Mouse (Mus musculus): ENCODE results near the gene Slc5a5. TPM values are rescaled to one million over a fixed set of nuclear protein-coding genes. Genes with fewer than 3 reads are reported as not detected.

The Slc5a5 gene
- not detected for polyA plus RNA-seq (2014; fragmentation: Illumina TruSeq; extraction: RNeasy Lipid Tissue Mini Kit (QIAGEN cat#74804); ENCODE audit: low read depth, low replicate concordance)

GRCm38 (mm10) chr8:70892022-70892895, at the start of gene Slc5a5:
Gene Slc5a5, minus strand, starts transcription at chr8:70892757.

GRCm38 (mm10) chr8:70905831-70906736, 13.5 kb upstream of the Slc5a5 start, which contains the start of gene Map1s:
Gene Map1s, plus strand, starts transcription at chr8:70905932.

GRCm38 (mm10) chr8:70897021-70897680, 4.6 kb upstream of the Slc5a5 start, which contains the start of gene Rpl18a:
Gene Rpl18a, minus strand, starts transcription at chr8:70897412.

GRCm38 (mm10) chr8:70873364-70873985, 19.1 kb downstream of the Slc5a5 start, which contains the start of gene Ccdc124:
Gene Ccdc124, minus strand, starts transcription at chr8:70873935.

GRCm38 (mm10) chr8:70862824-70863641, 29.5 kb downstream of the Slc5a5 start, which contains the start of gene Kcnn1:
Gene Kcnn1, minus strand, starts transcription at chr8:70863258.

GRCm38 (mm10) chr8:70839408-70840351, 52.9 kb downstream of the Slc5a5 start, which contains the start of gene Arrdc2:
Gene Arrdc2, minus strand, starts transcription at chr8:70839720.

Other genes with a start within 250 kb of the Slc5a5 start
- gene Pgpep1, start 232.4 kb downstream of the Slc5a5 start, polyA plus RNA-seq (2014; fragmentation: Illumina TruSeq; extraction: RNeasy Lipid Tissue Mini Kit (QIAGEN cat#74804); ENCODE audit: low read depth, low replicate concordance): 23.9 TPM
- gene Lsm4, start 219.5 kb downstream of the Slc5a5 start, polyA plus RNA-seq (2014; fragmentation: Illumina TruSeq; extraction: RNeasy Lipid Tissue Mini Kit (QIAGEN cat#74804); ENCODE audit: low read depth, low replicate concordance): 90.3 TPM
- 59.5 TPM for gene Jund, start 193.8 kb downstream of the Slc5a5 start, polyA plus RNA-seq (2014; fragmentation: Illumina TruSeq; extraction: RNeasy Lipid Tissue Mini Kit (QIAGEN cat#74804); ENCODE audit: low read depth, low replicate concordance)
- gene Iqcn, start 189.3 kb downstream of the Slc5a5 start, polyA plus RNA-seq (2014; fragmentation: Illumina TruSeq; extraction: RNeasy Lipid Tissue Mini Kit (QIAGEN cat#74804); ENCODE audit: low read depth, low replicate concordance): not detected
- not detected for gene Gm3336, start 174.2 kb downstream of the Slc5a5 start, polyA plus RNA-seq (2014; fragmentation: Illumina TruSeq; extraction: RNeasy Lipid Tissue Mini Kit (QIAGEN cat#74804); ENCODE audit: low read depth, low replicate concordance)
- 7.0 TPM for gene Pde4c, start 169.0 kb downstream of the Slc5a5 start, polyA plus RNA-seq (2014; fragmentation: Illumina TruSeq; extraction: RNeasy Lipid Tissue Mini Kit (QIAGEN cat#74804); ENCODE audit: low read depth, low replicate concordance)
- gene Rab3a, start 138.1 kb downstream of the Slc5a5 start, polyA plus RNA-seq (2014; fragmentation: Illumina TruSeq; extraction: RNeasy Lipid Tissue Mini Kit (QIAGEN cat#74804); ENCODE audit: low read depth, low replicate concordance): 57.6 TPM
- 19.0 TPM for gene Mpv17l2, start 131.8 kb downstream of the Slc5a5 start, polyA plus RNA-seq (2014; fragmentation: Illumina TruSeq; extraction: RNeasy Lipid Tissue Mini Kit (QIAGEN cat#74804); ENCODE audit: low read depth, low replicate concordance)
- 24.1 TPM for gene Pik3r2, start 116.0 kb downstream of the Slc5a5 start, polyA plus RNA-seq (2014; fragmentation: Illumina TruSeq; extraction: RNeasy Lipid Tissue Mini Kit (QIAGEN cat#74804); ENCODE audit: low read depth, low replicate concordance)
- gene Mast3, start 87.7 kb downstream of the Slc5a5 start, polyA plus RNA-seq (2014; fragmentation: Illumina TruSeq; extraction: RNeasy Lipid Tissue Mini Kit (QIAGEN cat#74804); ENCODE audit: low read depth, low replicate concordance): 6.4 TPM
- gene Il12rb1, start 84.3 kb downstream of the Slc5a5 start, polyA plus RNA-seq (2014; fragmentation: Illumina TruSeq; extraction: RNeasy Lipid Tissue Mini Kit (QIAGEN cat#74804); ENCODE audit: low read depth, low replicate concordance): not detected
- 11.1 TPM for gene Arrdc2, start 53.0 kb downstream of the Slc5a5 start, polyA plus RNA-seq (2014; fragmentation: Illumina TruSeq; extraction: RNeasy Lipid Tissue Mini Kit (QIAGEN cat#74804); ENCODE audit: low read depth, low replicate concordance)
- gene Kcnn1, start 29.5 kb downstream of the Slc5a5 start, polyA plus RNA-seq (2014; fragmentation: Illumina TruSeq; extraction: RNeasy Lipid Tissue Mini Kit (QIAGEN cat#74804); ENCODE audit: low read depth, low replicate concordance): 15.8 TPM
- 55.5 TPM for gene Ccdc124, start 18.8 kb downstream of the Slc5a5 start, polyA plus RNA-seq (2014; fragmentation: Illumina TruSeq; extraction: RNeasy Lipid Tissue Mini Kit (QIAGEN cat#74804); ENCODE audit: low read depth, low replicate concordance)
- 1,294 TPM for gene Rpl18a, start 4.7 kb upstream of the Slc5a5 start, polyA plus RNA-seq (2014; fragmentation: Illumina TruSeq; extraction: RNeasy Lipid Tissue Mini Kit (QIAGEN cat#74804); ENCODE audit: low read depth, low replicate concordance)
- 9.2 TPM for gene Map1s, start 13.2 kb upstream of the Slc5a5 start, polyA plus RNA-seq (2014; fragmentation: Illumina TruSeq; extraction: RNeasy Lipid Tissue Mini Kit (QIAGEN cat#74804); ENCODE audit: low read depth, low replicate concordance)